Mouse (Mus musculus) stomach, embryonic 16.5 days (tissue): ENCODE data around the gene Cyp4f13. TPM values are rescaled to one million over a fixed set of nuclear protein-coding genes. Genes with fewer than 3 reads are reported as not detected.
A peak's percentile ranks its signal among the peaks of the same experiment; 100 is the strongest.

ENCODE experiments used
- ATAC-seq: fragments of 200-750 bp; cut with Nextera tagmentation; 2 replicates; pipeline ENCODE4 v1.8.0; 2017; ENCODE audit warnings: moderate number of reproducible peaks, moderate TSS enrichment; ENCODE audit not compliant: insufficient read depth, low FRiP score
- H3K27ac ChIP-seq: fragments of 300-500 bp; sonication (generic); 2 replicates; pipeline ENCODE4 v1.5.1; 2014; ENCODE audit warnings: low read length
- H3K27me3 ChIP-seq: fragments of 300-500 bp; sonication (generic); 2 replicates; pipeline ENCODE4 v1.6.1; 2014; ENCODE audit warnings: low read length, control low read depth, mixed read lengths; ENCODE audit not compliant: control insufficient read depth, insufficient read depth
- H3K36me3 ChIP-seq: fragments of 300-500 bp; sonication (generic); 2 replicates; pipeline ENCODE4 v1.6.1; 2014; ENCODE audit warnings: low read length; ENCODE audit not compliant: control insufficient read depth, insufficient read depth
- H3K4me1 ChIP-seq: fragments of 300-500 bp; sonication (generic); 2 replicates; pipeline ENCODE4 v1.6.1; 2014; ENCODE audit warnings: low read length, control low read depth, mixed read lengths; ENCODE audit not compliant: control insufficient read depth, insufficient read depth
- H3K4me2 ChIP-seq: fragments of 300-500 bp; sonication (generic); 2 replicates; pipeline ENCODE4 v1.6.1; 2014; ENCODE audit warnings: low read depth, low read length, mixed read lengths
- H3K4me3 ChIP-seq: fragments of 300-500 bp; sonication (generic); replicated peaks from 2 replicates; pipeline ENCODE4 v1.5.1; 2014; ENCODE audit warnings: mild to moderate bottlenecking, low read length
- H3K9ac ChIP-seq: fragments of 300-500 bp; sonication (generic); 2 replicates; pipeline ENCODE4 v1.6.1; 2014; ENCODE audit warnings: low read length
- H3K9me3 ChIP-seq: fragments of 300-500 bp; sonication (generic); replicated peaks from 2 replicates; pipeline ENCODE4 v1.6.1; 2016; ENCODE audit warnings: low read length, control low read depth; ENCODE audit not compliant: control insufficient read depth
- WGBS: fragments of 180-500 bp; shearing (Covaris S2); extraction: QIAGEN DNeasy Blood & Tissue Kit; methylation state at CpG from one replicate; pipeline ENCODE4 v1.1.7; 2014; 5-methylcytosine and 5-hydroxymethylcytosine counted together
- polyA plus RNA-seq: library from polyadenylated mRNA; unstranded; fragments of >200 nt; fragmentation: Nextera tagmentation; extraction: Ambion mirVana; gene quantifications from 2 replicates; pipeline ENCODE4 v1.2.1, GENCODE M21; 2015

Gene Cyp4f13
- 18.3 and 20.4 TPM in 2 replicates for polyA plus RNA-seq

DNA sequence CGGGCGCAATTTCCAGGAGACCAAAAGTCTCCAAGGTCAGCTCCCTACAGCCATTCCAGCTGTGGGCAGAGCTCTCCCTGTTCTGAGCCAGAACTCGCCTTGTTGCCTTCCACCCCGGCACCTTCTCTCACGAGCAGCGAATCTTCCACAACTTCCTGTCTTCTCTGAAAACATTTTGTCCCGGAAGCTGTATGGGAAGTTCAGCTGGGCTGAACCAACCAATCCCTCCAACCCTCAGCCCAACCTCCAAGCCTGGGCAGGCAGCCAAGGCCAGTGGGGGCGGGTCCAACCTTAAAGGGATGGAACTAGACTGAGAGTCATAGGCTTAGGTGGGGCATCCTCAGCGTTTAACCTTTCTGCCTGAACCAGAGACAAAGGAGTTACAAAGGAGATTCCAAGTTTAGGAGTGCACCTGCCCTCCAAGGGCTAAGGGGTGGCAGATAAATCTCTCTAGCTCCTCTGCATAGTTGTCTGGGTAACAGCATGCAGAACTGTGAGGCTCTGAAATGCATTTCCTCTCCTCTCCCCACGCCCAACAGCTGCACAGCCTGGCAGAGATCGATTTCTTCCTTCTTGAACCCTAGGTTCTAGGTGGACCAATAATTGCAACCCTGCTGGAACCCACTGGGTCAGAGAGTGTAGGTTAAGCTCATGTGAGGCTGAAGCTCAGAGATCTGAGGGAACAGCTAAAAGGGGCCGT, at the start of gene Cyp4f13:
Cyp4f13 (minus strand) TSS at position 188 of the 700 bp plus-strand sequence.
- WGBS: 12% methylated on average over 12 of the region's 12 CpGs
- Histone ChIP-seq H3K4me2 (peak within 1 kb of the TSS; percentile 95), H3K4me1 (peaks cover 11% of the 10 kb centered on the region), H3K27me3 (no peaks in the 10 kb centered on the region), H3K9me3 (no peaks in the 10 kb centered on the region), H3K27ac (peak within 1 kb of the TSS; percentile 87), H3K9ac (peak within 1 kb of the TSS; percentile 82), H3K4me3 (peak within 1 kb of the TSS; percentile 75), H3K36me3 (no peaks in the 10 kb centered on the region)
- ATAC-seq: peak; percentile 97

DNA sequence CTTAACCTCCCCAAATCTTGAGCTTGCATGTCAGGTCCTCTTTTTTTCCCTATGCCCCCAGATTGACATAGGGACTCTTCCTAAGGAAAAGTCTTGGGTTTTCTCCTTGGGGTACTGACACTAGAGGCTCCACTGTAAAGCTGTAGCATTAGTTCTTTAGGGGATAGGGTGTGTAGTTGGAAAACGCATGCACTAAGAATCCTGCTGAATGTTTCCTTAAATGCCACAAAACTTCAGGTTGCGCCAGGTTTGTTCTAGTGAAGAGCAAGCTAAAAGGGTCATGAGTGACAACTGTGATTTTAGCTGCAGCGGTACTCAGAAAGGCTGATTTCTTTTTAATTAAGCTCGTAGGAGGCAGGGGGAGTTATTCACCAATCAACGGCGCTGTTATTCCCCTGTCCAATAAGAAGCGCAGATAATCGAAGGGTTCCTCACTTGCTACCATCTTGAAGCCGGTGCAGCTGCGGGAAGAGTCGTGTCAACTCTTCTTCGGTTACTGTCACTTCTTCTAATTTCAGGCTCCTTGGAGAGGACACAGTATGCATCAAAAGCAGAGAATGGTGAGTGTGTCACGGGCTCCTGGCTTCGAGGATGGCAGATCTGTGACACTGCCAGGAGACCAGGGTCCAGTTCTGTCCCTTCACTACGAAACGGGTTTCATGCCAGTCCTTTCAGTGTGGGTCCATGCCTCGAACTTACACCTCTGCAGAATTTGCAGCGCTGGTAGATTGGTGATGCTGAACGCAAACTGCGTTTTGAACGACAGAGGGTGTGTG, 45.7 kb upstream of the Cyp4f13 start, which contains the start of gene Zfp952:
Zfp952 (plus strand) TSS at position 431 of the 776 bp plus-strand sequence.
- no peaks in the 10 kb centered on the region for H3K27me3 ChIP-seq
- H3K4me2 ChIP-seq: peak within 1 kb of the TSS; percentile 86
- H3K9me3 ChIP-seq: no peaks in the 10 kb centered on the region
- WGBS: 2% methylated on average over 21 of the region's 21 CpGs
- H3K9ac ChIP-seq: peak within 1 kb of the TSS; percentile 83
- H3K36me3 ChIP-seq: peaks cover 6% of the 10 kb centered on the region
- H3K4me3 ChIP-seq: peak within 1 kb of the TSS; percentile 76
- H3K4me1 ChIP-seq: peaks cover 6% of the 10 kb centered on the region
- H3K27ac ChIP-seq: peak within 1 kb of the TSS; percentile 81
- ATAC-seq: peak; percentile 93

DNA sequence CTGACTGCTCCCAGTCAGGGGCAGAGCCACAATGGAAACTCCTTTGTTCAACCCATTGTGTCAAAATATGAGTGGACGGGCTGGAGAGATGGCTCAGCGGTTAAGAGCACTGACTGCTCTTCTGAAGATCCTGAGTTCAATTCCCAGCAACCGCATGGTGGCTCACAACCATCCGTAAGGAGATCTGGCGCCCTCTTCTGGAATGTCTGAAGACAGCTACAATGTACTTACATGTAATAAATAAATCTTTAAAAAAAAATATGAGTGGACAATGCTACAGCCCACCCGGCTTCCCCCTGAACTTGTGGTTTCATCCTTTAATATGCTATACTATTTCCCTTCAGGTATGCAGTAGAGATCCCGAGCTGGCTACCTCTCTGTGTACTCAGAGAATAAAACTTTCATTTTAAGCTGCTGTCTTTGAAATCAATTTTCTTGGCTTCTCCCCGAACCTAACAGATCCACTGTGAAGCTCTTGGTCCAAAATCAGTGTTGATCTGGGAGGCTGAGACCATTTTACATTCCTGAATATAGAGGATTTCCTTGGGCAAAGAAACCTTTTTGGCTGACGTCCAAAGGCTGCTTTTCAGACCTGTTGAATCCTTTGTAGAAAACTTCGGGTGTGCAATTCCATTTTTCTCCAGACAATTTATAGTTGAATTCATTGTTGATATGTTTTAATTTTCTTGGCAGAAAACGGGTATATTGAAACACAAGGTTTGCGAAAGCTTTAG, 44.9 kb upstream of the Cyp4f13 start:
- Histone ChIP-seq H3K4me1 (peaks cover 6% of the 10 kb centered on the region), H3K4me3 (peak overlapping the region; percentile 76), H3K27me3 (no peaks in the 10 kb centered on the region), H3K27ac (no peak overlapping the region), H3K9me3 (no peaks in the 10 kb centered on the region), H3K9ac (peak overlapping the region; percentile 83), H3K36me3 (peaks cover 6% of the 10 kb centered on the region), H3K4me2 (peak overlapping the region; percentile 86)
- no peak for ATAC-seq
- 60% methylated on average over 12 of the region's 12 CpGs for WGBS

DNA sequence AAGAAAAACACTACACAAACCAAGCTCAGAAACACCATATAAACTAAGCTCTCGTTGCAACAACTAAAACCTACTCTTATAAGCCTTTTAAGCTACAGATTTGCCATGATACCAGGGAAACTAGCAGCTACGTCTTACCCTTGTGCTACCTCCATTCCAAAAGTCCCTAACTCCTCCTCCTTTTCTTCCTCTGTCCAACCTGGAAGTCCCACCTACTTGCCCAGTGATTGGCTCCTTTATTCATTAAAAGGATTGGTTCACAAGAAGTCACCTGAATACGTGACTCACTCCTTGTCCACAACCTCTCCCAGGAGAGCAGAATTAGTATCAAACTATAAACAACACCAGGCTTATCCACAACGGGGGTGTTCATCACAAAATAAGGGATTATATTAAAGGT, 39.1 kb upstream of the Cyp4f13 start:
- H3K4me1 ChIP-seq: no peaks in the 10 kb centered on the region
- H3K4me2 ChIP-seq: no peak overlapping the region
- H3K9ac ChIP-seq: no peak overlapping the region
- H3K27ac ChIP-seq: no peak overlapping the region
- H3K36me3 ChIP-seq: no peaks in the 10 kb centered on the region
- no peak for ATAC-seq
- 71% methylated on average over 4 of the region's 4 CpGs for WGBS
- no peaks in the 10 kb centered on the region for H3K27me3 ChIP-seq
- H3K4me3 ChIP-seq: no peak overlapping the region
- no peaks in the 10 kb centered on the region for H3K9me3 ChIP-seq

DNA sequence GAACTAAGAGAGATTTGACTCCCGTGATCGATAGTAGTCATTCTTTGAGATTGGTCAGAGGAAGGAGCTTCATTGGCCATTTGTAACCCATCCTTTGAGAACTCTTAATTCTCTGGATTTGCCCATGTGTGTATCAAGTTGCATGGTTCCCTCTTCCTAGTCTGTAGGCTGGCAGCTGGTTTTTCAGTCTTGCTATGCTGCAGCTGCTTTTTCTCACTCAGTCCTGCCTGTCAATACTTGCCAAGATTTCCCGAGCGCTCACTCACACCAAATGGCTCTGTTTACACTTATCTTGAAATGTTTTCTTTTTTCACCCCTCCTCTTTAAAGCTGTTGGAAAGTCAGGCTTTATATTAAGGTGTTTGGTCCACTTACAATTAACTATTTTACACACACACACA, 34.2 kb upstream of the Cyp4f13 start:
- Histone ChIP-seq H3K4me2 (no peak overlapping the region), H3K9me3 (no peaks in the 10 kb centered on the region), H3K9ac (no peak overlapping the region), H3K4me3 (no peak overlapping the region), H3K27me3 (no peaks in the 10 kb centered on the region), H3K27ac (no peak overlapping the region), H3K4me1 (no peaks in the 10 kb centered on the region), H3K36me3 (peaks cover 21% of the 10 kb centered on the region)
- no peak for ATAC-seq
- WGBS: 67% methylated on average over 4 of the region's 4 CpGs

DNA sequence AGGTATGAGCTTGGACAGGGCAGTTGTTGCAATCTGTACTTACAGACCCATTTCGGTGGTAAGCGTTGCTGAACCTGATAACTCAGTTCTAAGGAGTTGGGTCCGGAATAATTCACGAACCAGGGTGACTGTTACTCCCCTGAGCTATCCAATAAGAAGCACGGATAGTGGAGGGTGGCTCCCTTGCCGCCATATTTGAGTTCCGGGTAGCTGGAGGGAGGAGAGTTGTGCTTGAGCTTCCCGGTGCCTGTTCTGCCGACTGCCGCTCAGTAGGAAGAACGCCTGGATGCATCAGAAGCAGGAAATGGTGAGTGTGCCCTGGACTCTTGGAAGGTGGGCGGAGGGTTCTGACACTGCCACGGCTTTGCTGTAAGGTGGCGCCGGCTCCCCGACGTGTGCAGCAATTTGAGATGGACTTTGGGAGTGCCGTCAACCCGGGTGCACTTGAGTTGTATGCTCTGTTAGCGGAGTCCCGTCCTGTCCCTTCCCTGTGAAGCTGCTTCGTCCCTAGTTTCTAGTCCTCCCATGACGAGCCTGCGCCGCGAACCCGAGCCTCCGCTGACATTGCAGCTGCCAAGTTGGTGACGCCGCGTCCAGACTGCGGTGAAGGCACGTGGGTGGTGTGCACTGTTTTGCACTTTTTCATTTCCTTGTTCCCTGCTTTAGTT, 18.6 kb upstream of the Cyp4f13 start, which contains the start of gene Zfp472:
Zfp472 (plus strand) TSS at position 192 of the 668 bp plus-strand sequence.
- H3K9me3 ChIP-seq: no peaks in the 10 kb centered on the region
- peak within 1 kb of the TSS; percentile 88 for H3K4me3 ChIP-seq
- no peaks in the 10 kb centered on the region for H3K36me3 ChIP-seq
- H3K9ac ChIP-seq: peak within 1 kb of the TSS; percentile 89
- ATAC-seq: peak; percentile 99
- H3K27ac ChIP-seq: peak within 1 kb of the TSS; percentile 96
- peak within 1 kb of the TSS; percentile 90 for H3K4me2 ChIP-seq
- WGBS: under 1% methylated on average over 33 of the region's 33 CpGs
- H3K4me1 ChIP-seq: peaks cover 15% of the 10 kb centered on the region
- H3K27me3 ChIP-seq: no peaks in the 10 kb centered on the region

DNA sequence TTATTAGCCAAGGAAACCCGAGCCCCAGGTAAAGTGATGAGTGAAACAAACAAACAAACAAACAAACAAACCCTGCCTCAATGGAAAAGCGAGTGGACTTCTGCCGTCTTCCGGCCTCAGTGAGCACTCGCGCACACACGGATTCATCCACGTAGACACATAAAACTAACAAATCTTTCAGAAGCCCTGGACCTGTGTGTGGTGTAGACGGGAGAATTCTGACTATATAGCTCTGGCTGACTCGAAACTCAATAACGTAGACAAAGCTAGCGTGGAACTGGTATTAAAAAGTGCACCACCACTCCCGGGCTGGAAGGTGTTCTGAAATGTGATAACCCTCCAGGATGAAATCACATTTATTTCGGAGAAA, 18.0 kb upstream of the Cyp4f13 start:
- H3K9me3 ChIP-seq: no peaks in the 10 kb centered on the region
- peak overlapping the region; percentile 96 for H3K27ac ChIP-seq
- ATAC-seq: peak; percentile 56
- H3K36me3 ChIP-seq: no peaks in the 10 kb centered on the region
- no peaks in the 10 kb centered on the region for H3K27me3 ChIP-seq
- H3K4me2 ChIP-seq: peak overlapping the region; percentile 90
- peak overlapping the region; percentile 88 for H3K4me3 ChIP-seq
- H3K4me1 ChIP-seq: peaks cover 15% of the 10 kb centered on the region
- WGBS: 0% methylated on average over 14 of the region's 14 CpGs
- peak overlapping the region; percentile 89 for H3K9ac ChIP-seq

DNA sequence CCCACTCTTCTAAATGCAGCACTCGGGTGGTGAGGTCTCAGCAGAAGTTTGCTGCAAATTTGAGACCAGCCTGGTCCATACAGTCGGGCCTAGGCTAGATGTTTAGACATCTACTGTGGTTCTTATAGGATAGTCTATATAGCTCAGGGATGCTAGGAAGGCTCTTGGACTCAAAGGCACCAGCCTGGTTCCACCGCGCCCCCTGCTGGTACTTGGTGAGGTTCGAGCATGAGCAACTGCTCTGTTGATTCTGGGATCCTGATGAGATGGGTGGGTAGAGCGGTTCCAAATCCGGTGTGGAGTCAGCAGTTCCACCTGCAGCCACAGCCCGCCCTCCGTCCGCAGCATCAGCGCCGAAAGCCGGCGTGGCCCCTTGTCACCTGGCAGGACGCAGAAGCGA, 4.2 kb upstream of the Cyp4f13 start:
- Histone ChIP-seq H3K36me3 (no peaks in the 10 kb centered on the region), H3K4me2 (no peak overlapping the region), H3K4me3 (no peak overlapping the region), H3K27me3 (no peaks in the 10 kb centered on the region), H3K9ac (no peak overlapping the region), H3K4me1 (peaks cover 8% of the 10 kb centered on the region), H3K9me3 (no peaks in the 10 kb centered on the region), H3K27ac (no peak overlapping the region)
- 27% methylated on average over 16 of the region's 16 CpGs for WGBS
- ATAC-seq: no peak
